Mouse (Mus musculus) ES-Bruce4 (cell line): Measurements from ENCODE around the gene Ptpn4. TPM values are rescaled to one million over a fixed set of nuclear protein-coding genes. Genes with fewer than 3 reads are reported as not detected.

ENCODE experiments used
- H3K27ac ChIP-seq: 2 replicates; pipeline ENCODE4 v1.5.1; 2012; ENCODE audit warnings: low read length, inconsistent platforms; ENCODE audit not compliant: insufficient read depth
- H3K27me3 ChIP-seq: 2 replicates; pipeline ENCODE4 v1.6.1; 2012; ENCODE audit warnings: mild to moderate bottlenecking, low read length, inconsistent platforms; ENCODE audit not compliant: control insufficient read depth, poor library complexity, insufficient read depth, severe bottlenecking
- H3K36me3 ChIP-seq: 2 replicates; pipeline ENCODE4 v1.6.1; 2012; ENCODE audit warnings: inconsistent platforms, mild to moderate bottlenecking, low read length, moderate library complexity; ENCODE audit not compliant: control insufficient read depth, poor library complexity, insufficient read depth, severe bottlenecking
- H3K4me1 ChIP-seq: one replicate; pipeline ENCODE4 v1.8.1; 2011; ENCODE audit warnings: low read length; ENCODE audit not compliant: control insufficient read depth, insufficient read depth
- H3K4me3 ChIP-seq: 2 replicates; pipeline ENCODE4 v1.5.1; 2011; ENCODE audit warnings: low read depth, mild to moderate bottlenecking, low read length
- H3K9ac ChIP-seq: 2 replicates; pipeline ENCODE4 v1.6.1; 2012; ENCODE audit warnings: low read depth, mild to moderate bottlenecking, inconsistent platforms; ENCODE audit not compliant: poor library complexity, severe bottlenecking
- H3K9me3 ChIP-seq: replicated peaks from 2 replicates; pipeline ENCODE4 v1.6.1; 2012; ENCODE audit warnings: mild to moderate bottlenecking, low read length, inconsistent platforms; ENCODE audit not compliant: control insufficient read depth, poor library complexity, insufficient read depth, severe bottlenecking
- CTCF ChIP-seq: IDR thresholded peaks from one replicate; pipeline ENCODE4 v1.8.1; 2011; ENCODE audit warnings: low read depth, low read length
- EP300 ChIP-seq: IDR thresholded peaks from 2 replicates; pipeline ENCODE4 v1.6.1; 2011; ENCODE audit warnings: low read depth, low read length; ENCODE audit not compliant: insufficient read depth
- POLR2A ChIP-seq: IDR thresholded peaks from one replicate; pipeline ENCODE4 v1.8.1; 2011; ENCODE audit warnings: low read length; ENCODE audit not compliant: insufficient read depth
- polyA plus RNA-seq: library from polyadenylated mRNA; stranded (reverse); fragments of >200 nt; gene quantifications from 2 replicates; pipeline ENCODE4 v1.2.4, GENCODE M21; 2011; ENCODE audit warnings: low read depth; ENCODE audit not compliant: missing spikeins, insufficient read depth, insufficient read length

Gene Ptpn4
- polyA plus RNA-seq, 1 experiment: 20.9 TPM

- H3K9ac ChIP-seq: no peak overlapping the region
- no peaks in the 10 kb centered on the region for H3K36me3 ChIP-seq
- H3K27ac ChIP-seq: no peak overlapping the region
- H3K4me3 ChIP-seq: no peak overlapping the region
- H3K4me1 ChIP-seq: no peaks in the 10 kb centered on the region
- H3K27me3 ChIP-seq: no peaks in the 10 kb centered on the region
- TF ChIP-seq CTCF: no peak
- no peak for TF ChIP-seq POLR2A
- no peak for TF ChIP-seq EP300
- H3K9me3 ChIP-seq: no peaks in the 10 kb centered on the region
These were observed 11.9 kb upstream of the Ptpn4 start for GRCm38 (mm10) chr1:119849146-119849935.

- Histone ChIP-seq H3K4me3 (no peak overlapping the region), H3K36me3 (no peaks in the 10 kb centered on the region), H3K27ac (no peak overlapping the region), H3K9me3 (no peaks in the 10 kb centered on the region), H3K4me1 (no peaks in the 10 kb centered on the region), H3K9ac (no peak overlapping the region), H3K27me3 (no peaks in the 10 kb centered on the region)
- no peak for TF ChIP-seq CTCF
- no peak for TF ChIP-seq POLR2A
- TF ChIP-seq EP300: no peak
These were observed 7.9 kb upstream of the Ptpn4 start for GRCm38 (mm10) chr1:119845321-119845720.

- Histone ChIP-seq H3K4me1 (no peaks in the 10 kb centered on the region), H3K36me3 (no peaks in the 10 kb centered on the region), H3K9me3 (no peaks in the 10 kb centered on the region), H3K9ac (no peak overlapping the region), H3K27ac (no peak overlapping the region), H3K27me3 (no peaks in the 10 kb centered on the region), H3K4me3 (no peak overlapping the region)
- TF ChIP-seq POLR2A (no peak), EP300 (no peak), CTCF (no peak)
These were observed 5.7 kb upstream of the Ptpn4 start for GRCm38 (mm10) chr1:119843121-119843520.

- Histone ChIP-seq H3K27me3 (no peaks in the 10 kb centered on the region), H3K36me3 (no peaks in the 10 kb centered on the region), H3K27ac (no peak overlapping the region), H3K4me1 (no peaks in the 10 kb centered on the region), H3K4me3 (no peak overlapping the region), H3K9me3 (no peaks in the 10 kb centered on the region), H3K9ac (no peak overlapping the region)
- no peak for TF ChIP-seq EP300
- no peak for TF ChIP-seq POLR2A
- TF ChIP-seq CTCF: no peak
These were observed 828 bp upstream of the Ptpn4 start for GRCm38 (mm10) chr1:119838241-119838640.

GRCm38 (mm10) chr1:119836479-119837015, 866 bp downstream of the Ptpn4 start:
- H3K9me3 ChIP-seq: no peaks in the 10 kb centered on the region
- H3K27ac ChIP-seq: no peak overlapping the region
- no peaks in the 10 kb centered on the region for H3K36me3 ChIP-seq
- peak overlapping the region; percentile 88 for H3K4me3 ChIP-seq
- peak overlapping the region; percentile 87 for H3K9ac ChIP-seq
- TF ChIP-seq CTCF (no peak), EP300 (no peak), POLR2A (no peak)
- no peaks in the 10 kb centered on the region for H3K4me1 ChIP-seq
- no peaks in the 10 kb centered on the region for H3K27me3 ChIP-seq

- Histone ChIP-seq H3K4me3 (no peak overlapping the region), H3K9ac (peak overlapping the region; percentile 87), H3K4me1 (no peaks in the 10 kb centered on the region), H3K27me3 (no peaks in the 10 kb centered on the region), H3K9me3 (no peaks in the 10 kb centered on the region), H3K27ac (no peak overlapping the region), H3K36me3 (no peaks in the 10 kb centered on the region)
- TF ChIP-seq POLR2A (no peak), CTCF (no peak), EP300 (no peak)
These were observed 1.5 kb downstream of the Ptpn4 start for GRCm38 (mm10) chr1:119835726-119836478.
